Mouse (Mus musculus): Measurements from ENCODE around the gene Zfp385b.

Gene Zfp385b

DNA sequence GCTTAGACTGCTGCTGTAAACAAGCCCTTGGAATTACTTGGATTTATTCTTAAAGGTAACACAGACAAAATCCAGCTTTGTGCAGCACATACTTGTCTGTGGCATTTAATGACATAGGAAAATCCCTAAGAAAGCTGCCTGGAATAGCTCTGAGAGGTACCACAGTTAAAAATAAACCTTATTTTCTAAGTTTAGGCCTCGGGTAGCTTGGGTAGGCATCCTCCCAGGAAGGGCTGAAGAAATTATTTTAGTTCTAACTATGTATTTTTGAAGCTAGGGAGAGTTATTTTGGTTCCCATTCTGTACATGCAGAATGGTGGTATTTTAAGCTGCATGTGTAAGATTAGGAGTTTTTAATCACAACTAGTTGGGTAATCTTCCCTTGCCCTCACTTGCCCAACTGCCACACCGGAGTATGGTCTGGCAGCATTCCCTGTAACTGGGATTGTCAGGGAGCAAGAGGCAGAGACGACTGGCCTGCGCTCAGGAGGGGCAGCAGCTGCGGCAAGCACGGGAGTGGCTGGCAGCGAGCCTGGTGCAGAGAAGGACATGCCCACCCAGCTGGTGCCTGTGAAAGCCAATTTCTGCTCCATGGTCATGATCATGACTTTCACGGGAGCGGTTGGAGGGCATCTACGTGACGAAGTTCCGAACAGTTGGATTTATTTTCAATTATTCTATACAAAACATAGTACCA is 230.1 kb downstream of the Zfp385b start:
- no peak for DNase-seq (ENCODE audit: low read depth, low spot score)

DNA sequence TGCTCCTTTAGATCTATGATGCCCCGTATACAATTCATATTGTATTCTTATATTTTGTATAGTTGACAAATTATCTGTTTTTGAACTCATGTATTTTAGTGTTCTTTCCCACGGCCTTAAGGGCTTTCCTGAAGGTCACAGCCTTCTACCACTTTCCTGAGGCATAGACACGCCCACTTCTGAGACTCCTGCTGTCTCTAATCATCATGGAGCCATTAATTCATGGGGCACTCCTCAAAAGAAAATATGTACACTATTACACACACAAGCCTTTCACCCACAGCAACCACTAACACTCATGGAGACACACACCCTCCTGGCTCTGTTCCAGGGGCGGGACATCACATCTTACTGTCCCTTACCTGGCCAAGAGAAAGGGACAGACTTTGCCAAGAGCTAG is 232.1 kb downstream of the Zfp385b start:
- no peak for DNase-seq (ENCODE audit: low read depth, low spot score)

DNA sequence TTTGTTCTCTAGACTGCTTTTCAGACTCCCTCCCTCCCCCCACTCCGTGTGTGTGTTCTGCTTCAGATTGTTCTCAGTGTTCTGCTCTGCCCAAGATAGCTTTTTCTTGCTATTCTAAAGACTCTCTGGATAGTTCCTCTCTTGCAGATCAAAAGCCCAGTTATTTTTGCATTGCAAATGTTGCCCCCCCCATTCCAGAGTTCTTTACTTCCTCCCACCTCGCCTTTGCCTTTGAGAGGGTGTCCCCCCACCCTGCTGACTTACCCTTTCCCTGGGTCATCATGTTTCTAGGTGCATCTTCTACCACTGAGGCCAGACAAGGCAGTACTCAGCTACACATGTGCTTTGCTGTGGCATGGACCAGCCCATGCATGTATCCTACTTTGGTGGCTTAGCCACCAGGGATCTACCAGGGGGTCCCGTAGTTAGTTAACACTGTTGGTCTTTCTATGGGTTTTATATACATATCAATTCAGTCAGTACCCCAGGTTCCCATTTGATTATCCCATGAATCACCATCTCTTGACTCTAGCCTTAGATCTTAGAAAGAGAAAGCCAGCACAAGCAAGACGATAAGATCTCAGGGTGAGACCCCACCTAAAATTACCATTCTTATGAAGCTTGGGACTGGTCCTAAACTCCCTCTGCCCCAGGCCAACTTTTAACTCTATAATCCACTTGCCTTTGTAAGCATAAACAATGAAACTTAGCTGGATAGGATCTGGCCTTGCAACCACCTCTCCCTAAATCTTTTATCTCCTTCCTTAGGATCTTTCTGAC is 232.7 kb downstream of the Zfp385b start:
- no peak for DNase-seq (ENCODE audit: low read depth, low spot score)

DNA sequence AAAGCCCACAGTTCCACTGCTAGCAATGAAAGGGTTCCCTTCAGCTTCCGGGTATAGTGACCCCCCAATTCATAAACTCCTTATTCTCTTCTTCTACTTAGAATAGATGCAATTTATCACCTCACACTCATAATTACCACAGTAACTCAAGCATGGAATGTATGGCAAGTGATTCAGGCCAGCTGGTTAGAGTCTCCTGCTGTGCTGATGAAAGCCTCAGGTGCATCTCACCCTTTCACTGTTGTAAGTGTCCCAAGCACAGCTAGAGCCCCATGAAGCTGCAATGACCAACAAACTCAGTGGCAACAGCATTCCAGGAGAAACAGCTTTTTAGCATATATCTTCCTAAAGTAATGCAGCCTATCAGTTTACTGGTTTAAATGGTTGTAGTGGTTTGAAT is 235.9 kb downstream of the Zfp385b start:
- DNase-seq (ENCODE audit: low read depth, low spot score), result no peak

DNA sequence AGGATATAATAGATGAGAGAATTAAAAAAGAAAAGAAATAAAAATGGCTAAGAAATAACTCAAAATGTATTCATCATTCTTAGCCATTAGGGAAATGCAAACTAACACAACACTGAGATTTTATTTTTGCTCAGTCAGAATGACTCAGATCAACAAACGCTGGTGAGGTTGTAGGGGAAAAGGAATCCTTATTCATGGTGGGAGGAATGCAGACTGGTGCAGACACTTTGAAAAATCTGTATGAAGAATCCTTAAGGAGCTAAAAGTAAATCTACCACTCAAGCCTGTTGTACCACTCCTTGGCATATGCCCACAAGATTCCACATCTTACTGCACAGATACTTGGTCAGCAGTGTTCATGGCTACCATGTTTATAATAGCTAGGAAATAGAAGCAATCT is 242.9 kb downstream of the Zfp385b start:
- DNase-seq (ENCODE audit: low read depth, low spot score), result no peak

DNA sequence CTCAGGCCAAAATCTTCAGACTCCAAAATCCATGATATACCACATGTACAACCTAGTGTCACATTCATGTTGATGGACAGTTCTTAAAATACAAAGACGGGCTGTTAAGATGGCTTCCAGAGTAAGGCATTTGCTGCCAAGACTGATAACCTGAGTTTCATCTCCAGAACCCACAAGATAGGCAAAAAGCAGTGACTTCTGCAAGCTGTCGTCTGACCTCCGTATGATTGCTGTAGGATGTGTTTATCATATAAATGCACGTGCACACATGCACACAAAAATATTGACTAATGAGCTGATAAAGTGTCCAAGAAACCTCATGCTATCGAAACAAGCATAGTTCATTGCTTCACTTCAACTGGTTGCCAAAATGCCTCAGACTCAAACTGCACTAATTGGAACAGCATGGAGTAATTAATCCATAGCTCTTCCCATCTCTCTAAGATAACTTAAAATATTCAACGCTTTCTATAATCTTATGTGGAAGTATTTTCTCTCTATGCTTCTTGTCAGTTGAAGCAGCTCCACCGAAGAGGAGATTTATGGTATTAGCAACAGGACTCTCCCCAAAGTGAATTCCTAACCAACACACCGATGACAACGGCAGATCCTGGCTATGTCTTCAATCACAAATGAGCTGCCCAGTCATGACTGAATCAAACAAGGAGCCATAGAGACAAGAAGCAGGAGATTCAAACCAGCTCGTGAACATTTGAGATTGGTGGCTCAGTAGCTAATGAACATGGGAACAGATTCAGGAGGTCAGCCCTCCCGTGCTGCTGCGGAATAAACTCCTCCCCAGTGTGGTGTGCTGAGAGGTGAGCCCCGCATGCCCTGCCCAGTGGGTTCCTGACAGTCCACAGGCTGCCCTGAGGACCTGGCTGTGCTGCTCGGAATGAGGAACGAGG is 251.7 kb downstream of the Zfp385b start:
- no peak for DNase-seq (ENCODE audit: low read depth, low spot score)

DNA sequence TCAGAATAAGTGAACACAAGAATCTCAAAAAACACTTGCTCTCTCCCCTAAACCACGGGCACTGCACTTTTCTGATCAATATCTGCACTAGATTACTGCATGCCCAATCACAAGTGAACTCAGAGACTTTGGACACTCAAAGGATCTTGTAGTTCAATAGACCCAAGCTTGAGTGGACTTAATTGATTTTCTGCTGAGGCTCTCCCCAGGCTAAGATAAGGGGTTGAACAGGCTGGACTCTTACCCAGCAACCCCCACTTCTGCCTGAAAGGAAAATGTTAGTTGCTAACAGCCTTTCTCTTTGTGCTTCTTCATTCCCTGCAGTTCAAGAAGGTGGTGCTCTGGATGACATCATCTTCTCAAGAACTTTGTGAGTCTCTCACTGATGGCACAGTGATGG is 255.7 kb downstream of the Zfp385b start:
- no peak for DNase-seq (ENCODE audit: low read depth, low spot score)

DNA sequence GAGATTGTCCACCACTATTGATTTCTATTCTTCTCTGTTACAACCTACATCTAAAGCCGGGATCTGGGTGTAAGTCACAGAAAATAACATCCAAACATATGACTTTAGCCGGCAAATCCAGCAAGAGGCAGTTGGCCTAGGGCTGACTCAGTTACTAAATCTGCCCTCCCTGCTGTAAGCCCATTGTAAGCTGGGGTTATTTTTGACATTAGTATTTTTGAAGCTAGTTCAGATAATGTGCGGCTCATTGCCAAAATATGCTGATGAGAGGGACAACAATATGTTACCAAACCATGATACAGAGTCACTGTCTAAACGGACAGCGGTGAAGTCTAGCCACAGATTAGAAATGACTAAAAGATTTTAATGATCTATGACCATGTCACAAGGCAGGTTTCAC is 257.5 kb downstream of the Zfp385b start:
- no peak for DNase-seq (ENCODE audit: low read depth, low spot score)

DNA sequence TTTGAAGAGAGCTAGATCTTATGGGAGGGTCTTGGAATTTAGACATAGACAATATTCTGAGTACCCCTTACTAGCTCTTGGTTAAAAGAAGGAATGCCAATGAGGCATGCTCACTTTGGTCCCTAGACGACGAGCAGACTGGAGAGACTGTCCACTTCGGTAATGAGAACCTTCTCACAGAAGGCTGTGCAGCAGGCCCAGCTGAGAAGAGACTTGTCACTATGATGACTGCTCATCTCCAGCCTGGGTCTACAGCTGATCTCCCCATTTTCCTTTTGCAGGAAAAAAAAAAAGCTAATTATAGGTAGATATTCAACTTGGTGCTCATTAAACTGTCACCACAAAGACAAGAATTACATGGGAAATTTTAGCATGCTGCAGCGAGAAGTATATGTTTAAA is 262.5 kb downstream of the Zfp385b start:
- DNase-seq (ENCODE audit: low read depth, low spot score), result no peak

DNA sequence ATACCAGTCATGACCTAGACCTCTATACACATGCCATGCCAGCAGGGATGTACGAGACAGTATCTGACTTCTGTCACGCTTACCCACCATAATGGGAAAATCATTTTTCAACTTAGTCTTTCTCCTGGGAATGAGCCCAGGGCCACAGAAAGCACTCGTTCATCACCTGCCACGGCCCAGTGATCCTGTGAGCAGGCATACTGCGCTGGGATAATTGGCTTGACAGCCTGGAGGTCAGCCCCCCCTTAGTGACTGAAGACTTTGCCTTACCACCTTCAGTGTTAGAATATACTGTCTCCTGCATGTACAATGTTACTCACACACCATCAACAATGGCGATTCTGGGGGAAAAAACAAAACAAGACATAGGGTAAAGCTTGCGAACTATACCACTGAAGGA is 263.5 kb downstream of the Zfp385b start:
- no peak for DNase-seq (ENCODE audit: low read depth, low spot score)

DNA sequence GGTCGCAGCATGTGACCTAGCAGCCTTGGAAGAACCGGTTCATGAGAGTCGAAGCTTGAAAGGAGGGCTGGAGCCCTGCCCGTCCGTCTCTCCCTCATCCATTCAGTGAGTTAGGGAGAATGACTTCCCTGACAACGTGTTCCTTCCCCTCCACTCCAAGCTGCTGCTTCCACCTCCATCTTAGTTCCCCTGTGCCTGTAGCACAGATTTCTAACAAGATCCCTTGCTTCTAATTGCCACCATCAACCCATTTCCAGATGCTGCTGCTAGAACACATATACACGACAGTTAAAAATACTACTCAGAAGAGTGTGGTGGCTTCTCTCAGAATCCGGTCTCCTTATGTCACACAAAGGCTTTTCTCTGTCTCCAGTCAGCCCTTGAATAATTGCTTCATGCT is 266.8 kb downstream of the Zfp385b start:
- no peak for DNase-seq (ENCODE audit: low read depth, low spot score)

DNA sequence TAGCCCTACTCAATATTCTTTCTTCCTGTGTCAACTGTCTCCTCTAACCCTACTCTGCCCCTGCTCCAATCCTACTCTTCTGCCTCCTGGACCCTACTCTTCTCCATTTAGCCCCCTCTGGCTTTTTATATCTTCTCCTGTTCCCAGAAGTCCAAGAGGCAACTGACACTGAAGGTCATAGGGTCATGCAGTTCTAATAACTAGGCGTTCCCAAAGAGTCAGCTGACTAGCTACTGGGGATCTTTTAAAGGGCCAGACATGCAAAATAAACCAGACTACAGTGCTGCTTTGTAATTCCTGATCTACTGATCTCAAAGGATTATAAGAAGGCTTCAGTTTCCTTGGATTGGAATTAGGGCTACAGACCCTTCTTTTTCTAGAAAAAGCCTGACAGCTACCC is 276.1 kb downstream of the Zfp385b start:
- DNase-seq (ENCODE audit: low read depth, low spot score), result no peak

DNA sequence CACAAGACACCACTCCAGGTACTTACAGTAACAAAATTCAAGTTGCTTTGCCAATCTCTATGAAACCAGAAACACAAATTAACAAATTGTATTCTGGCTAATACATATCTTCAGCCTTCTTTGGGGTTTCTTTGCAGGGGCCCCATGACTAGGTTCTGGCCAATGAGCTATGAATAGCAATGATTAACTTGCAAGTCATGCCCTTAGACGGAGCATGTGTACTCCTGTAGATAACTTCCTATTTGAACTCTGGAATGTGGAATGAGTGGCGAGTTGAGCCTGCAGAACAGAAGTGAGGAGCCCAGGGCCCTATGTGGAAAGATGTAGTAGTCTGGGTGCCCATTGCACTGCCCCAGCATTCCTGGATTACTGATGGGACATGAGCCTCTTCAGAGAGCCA is 276.8 kb downstream of the Zfp385b start:
- DNase-seq (ENCODE audit: low read depth, low spot score), result no peak

DNA sequence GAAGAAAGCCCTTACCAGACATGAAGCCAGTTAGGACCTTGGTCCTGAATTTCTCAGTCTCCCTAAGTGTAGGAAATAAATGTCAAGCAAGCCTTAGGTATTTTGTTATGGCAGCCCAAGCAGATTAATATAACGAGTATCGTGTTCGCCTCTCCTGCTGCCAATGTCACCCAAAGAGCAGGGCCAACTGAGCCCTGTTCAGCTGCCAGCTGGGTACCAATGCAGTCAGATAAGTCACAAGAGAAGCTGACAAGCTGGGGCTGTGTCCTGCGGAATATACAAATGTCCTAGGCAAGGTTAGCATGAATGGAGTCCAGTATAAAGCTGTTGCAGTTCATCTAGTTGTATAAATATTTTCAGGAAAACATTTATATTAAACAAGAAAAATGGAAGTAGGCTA is 277.8 kb downstream of the Zfp385b start:
- no peak for DNase-seq (ENCODE audit: low read depth, low spot score)

DNA sequence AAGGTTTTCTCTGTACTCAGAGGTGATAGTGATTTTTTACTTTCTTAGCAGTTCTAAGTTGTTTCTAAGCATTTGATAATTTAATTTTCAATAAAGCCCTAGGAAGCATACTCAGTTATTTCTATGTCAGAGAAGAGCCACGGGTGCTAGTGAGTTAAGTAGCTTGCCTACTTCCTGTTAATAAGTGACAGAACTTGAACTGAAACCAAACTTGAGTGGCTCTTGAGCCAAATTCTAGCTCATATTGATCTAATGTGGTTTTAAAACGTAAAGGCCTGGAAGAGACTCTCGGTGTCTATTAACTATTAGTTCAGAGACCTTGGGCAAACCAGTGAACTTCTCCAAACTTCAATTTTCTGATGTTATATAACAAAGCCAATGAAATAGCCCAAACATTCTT is 278.6 kb downstream of the Zfp385b start:
- DNase-seq (ENCODE audit: low read depth, low spot score), result no peak

DNA sequence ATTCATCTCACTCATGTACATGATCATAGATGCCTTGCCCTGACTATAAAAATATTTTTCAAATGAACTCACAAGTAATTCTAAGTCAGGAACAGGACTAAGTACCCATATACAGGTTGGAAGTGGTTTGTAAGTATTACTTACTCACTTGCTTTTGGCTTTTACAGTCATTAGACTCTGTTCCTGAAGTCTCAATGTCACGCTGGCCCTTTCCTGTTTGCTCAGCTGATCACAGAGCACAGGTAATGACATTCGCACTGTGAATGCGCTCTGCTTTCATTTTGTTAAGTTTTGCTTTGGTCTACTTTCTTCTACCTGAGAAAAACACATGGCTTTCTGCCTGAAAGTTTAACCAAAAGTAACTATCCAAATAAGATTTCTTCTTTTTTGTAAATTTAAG is 282.9 kb downstream of the Zfp385b start:
- no peak for DNase-seq (ENCODE audit: low read depth, low spot score)

DNA sequence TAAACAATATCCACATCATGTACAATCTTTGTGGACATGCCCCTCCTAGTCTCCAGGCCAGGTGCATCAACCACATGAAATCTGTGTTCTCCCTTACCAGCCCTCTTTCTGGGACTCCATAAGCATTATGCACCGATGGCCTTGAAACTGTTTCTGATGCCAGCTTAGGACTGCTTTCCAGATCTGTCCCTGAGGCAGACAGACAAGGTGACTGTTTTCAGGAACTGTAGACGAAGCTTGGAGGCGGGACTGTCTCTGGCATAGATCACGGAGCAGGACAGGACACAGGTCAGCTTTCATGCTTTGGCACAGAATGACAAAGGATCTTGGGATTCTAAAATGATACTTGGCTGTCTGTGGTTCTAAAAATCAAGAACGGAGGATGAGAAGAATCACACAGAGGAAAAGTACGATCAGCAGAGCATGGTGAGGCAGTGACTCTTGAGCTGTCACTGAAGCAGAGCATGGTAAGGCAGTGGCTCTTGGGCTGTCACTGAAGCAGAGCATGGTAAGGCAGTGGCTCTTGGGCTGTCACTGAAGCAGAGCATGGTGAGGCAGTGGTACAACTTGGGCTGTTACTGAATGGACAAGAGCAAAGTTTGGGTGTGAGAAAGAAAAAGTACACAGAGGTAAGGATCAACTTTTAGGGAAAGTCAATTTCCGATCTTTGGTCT is 291.2 kb downstream of the Zfp385b start:
- DNase-seq (ENCODE audit: low read depth, low spot score), result no peak

DNA sequence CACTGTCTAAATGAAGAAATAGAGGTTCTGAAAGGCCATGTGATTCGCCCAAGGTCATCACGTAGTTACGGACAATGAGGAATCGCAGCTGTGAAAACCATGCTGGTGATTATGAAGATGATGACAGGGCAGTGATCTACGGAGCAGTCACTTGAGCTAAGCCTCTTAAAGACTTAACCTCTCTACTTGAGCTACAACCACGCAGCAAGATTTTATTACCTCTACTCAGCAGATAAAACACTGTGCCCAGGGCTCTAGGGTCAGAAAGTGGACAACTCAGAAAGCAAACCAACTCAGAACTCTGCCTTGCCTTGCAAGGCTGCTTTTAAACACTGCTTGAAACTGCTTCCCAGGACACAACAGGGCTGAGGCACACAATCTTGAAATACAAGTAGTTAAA is 291.8 kb downstream of the Zfp385b start:
- DNase-seq (ENCODE audit: low read depth, low spot score), result no peak

DNA sequence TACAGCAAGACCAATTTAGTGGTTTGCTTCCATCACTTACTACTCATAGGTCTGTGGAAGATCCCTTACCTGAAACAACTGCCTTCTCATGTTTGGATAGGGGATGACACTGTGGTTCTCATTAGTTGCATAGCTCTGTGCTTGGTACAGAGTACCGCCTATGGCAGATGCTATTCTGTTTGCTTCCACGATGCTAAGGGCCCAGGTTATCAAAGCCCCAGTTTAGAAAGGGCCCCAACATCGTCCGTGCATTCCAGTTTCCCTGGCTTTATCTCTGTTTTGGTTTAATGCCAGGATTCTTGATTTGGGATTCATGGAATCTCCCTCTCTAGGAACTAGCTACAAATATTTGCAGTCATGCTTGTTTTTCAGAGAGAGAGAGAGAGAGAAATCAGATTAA is 292.6 kb downstream of the Zfp385b start:
- no peak for DNase-seq (ENCODE audit: low read depth, low spot score)

DNA sequence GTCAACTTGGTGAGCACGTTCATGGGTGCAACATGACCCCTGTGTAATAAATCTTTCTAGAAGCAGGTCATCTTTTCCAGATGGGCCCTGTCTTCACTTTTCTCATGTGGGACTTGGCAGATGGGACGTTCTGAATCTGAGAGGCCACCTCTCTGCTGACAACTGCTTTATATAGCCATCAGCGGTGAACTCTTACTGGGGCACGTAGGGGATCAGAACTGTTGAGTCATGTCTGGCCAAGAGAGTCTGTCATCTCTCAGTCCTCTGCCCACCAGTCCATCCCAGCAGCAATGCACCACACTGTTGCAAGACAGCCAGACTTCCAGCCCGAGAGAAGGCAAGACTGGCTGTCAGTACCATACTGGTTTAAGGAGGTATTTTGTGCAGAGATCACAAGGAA is 293.1 kb downstream of the Zfp385b start:
- DNase-seq (ENCODE audit: low read depth, low spot score), result no peak

DNA sequence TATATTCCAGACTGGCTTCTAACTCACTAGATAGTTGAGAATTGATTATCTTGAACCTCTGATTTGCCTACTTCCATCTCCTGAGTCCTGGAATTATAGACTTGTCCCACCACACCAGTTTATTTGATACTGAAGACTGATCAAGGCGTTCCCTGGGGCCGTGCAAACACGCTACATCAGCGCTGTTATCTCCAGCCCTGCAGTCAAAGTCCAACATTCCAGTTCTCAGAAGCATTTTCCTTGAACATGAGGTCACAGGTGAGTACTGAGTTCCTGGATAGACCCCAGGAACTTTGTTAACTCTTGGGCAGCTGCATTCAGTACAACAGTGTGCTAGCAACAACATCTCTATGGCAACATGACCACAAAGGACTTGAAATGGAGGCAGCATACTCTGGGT is 297.2 kb downstream of the Zfp385b start:
- no peak for DNase-seq (ENCODE audit: low read depth, low spot score)

DNA sequence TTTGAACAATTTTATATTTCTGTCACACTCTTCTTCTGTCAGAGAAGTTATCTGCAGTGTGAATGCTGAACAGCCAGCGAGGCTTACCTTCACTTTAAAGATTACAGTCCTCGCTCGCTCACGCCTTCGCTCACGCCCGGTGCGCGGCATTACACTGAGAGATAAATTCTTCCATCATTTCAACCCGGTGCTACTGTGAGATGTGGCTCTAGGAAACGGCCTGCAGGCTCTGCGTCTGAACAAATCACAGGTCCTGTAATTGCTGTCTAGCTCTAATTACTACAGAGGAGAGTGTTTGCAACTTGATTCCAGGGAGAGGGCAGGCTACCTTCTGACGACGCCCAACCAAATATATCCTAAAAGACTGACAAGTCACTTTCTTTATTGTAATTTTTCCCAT is 300.1 kb downstream of the Zfp385b start:
- DNase-seq (ENCODE audit: low read depth, low spot score), result no peak

Data from A20 (cell line).